Mouse (Mus musculus): Measurements from ENCODE around the gene Gm17949.

GRCm38 (mm10) chr17:56984886-56985285 is 26.4 kb upstream of the Gm17949 start:
- TF ChIP-seq RCOR1 (IDR thresholded peaks at IDR 0.05; ENCODE audit: low read depth, low read length) (no peak), POLR2A (IDR thresholded peaks at IDR 0.05; ENCODE audit: control insufficient read depth in 1 of 2, insufficient read depth in 1 of 2, low read depth in 1 of 2, low read length in 2 of 2, poor library complexity in 1 of 2) (no peak), SMC3 (IDR thresholded peaks at IDR 0.05; ENCODE audit: low read depth, low read length) (no peak), CTCF (IDR thresholded peaks at IDR 0.05 in 2 of 3, conservative IDR thresholded peaks at IDR 0.05 in 1 of 3; ENCODE audit: control insufficient read depth in 1 of 3, insufficient read depth in 1 of 3, low read depth in 2 of 3, low read length in 3 of 3, poor library complexity in 1 of 3, severe bottlenecking in 1 of 3) (no peak), NRF1 (IDR thresholded peaks at IDR 0.05; ENCODE audit: insufficient read depth, low read depth, low read length, poor library complexity, severe bottlenecking) (no peak), TCF12 (IDR thresholded peaks at IDR 0.05; ENCODE audit: low read depth, low read length) (no peak), EP300 (IDR thresholded peaks at IDR 0.05; ENCODE audit: low read depth in 1 of 2, low read length in 2 of 2) (no peak), CHD1 (IDR thresholded peaks at IDR 0.05; ENCODE audit: low read depth, low read length) (no peak)
